Mouse (Mus musculus) thymus, adult 2 months (tissue): ENCODE data around the gene Rtl4.

ENCODE experiments used
- CTCF ChIP-seq: fragments of 200-500 bp; IDR thresholded peaks from 2 replicates; pipeline ENCODE4 v1.5.1; 2012; ENCODE audit warnings: mild to moderate bottlenecking, control low read depth, low read length, moderate library complexity, borderline replicate concordance; ENCODE audit not compliant: control insufficient read depth, poor library complexity, insufficient read depth; ENCODE audit errors: extremely low read depth
- POLR2A ChIP-seq: fragments of 200-500 bp; IDR thresholded peaks from 2 replicates; pipeline ENCODE4 v1.6.1; 2012; ENCODE audit warnings: mild to moderate bottlenecking, low read length, control low read depth, moderate library complexity; ENCODE audit not compliant: control insufficient read depth, poor library complexity, insufficient read depth; ENCODE audit errors: extremely low read depth

- no peak for TF ChIP-seq CTCF
- TF ChIP-seq POLR2A = no peak
These were observed 43.3 kb upstream of the Rtl4 start for GRCm38 (mm10) chrX:144645394-144645793.
